Mouse (Mus musculus): Measurements from ENCODE around the gene Mipol1. TPM values are rescaled to one million over a fixed set of nuclear protein-coding genes. Genes with fewer than 3 reads are reported as not detected.
"Not testable (repeated sequence)": the region's sequence is repeated elsewhere in the genome, so short reads cannot be mapped to it uniquely, and the experiment has no call there.

Mipol1 gene
- polyA plus RNA-seq, 1 experiment = 7.2 TPM

GRCm38 (mm10) chr12:57402360-57402759 is 172.1 kb downstream of the Mipol1 start:
- 85% methylated on average over 6 of the region's 6 CpGs for WGBS
- TF ChIP-seq CTCF (IDR thresholded peaks at IDR 0.05; ENCODE audit: borderline replicate concordance, insufficient read depth, low read depth, low read length) = no peak
- TF ChIP-seq POLR2A (IDR thresholded peaks at IDR 0.05; ENCODE audit: borderline replicate concordance, insufficient read depth, low read length) = no peak

DNA sequence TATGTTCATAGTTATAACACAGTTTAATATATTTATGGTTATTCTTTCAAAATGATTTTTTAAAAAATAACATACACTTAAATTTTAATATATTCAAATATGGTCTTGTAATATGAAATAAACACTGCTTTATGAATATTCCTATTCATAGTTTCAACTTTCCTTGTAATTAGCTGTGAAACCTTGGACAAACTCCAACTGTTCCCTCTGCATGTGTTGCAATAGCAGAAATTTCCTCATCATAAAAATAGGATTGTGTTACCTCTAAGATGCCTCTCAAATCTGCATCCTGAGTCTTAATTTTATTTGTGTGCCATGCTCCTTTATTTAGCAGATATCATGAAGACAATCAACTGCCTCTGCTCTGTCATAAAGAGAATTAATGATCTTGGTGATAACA is 179.7 kb downstream of the Mipol1 start:
- H3K27me3 ChIP-seq (ENCODE audit: control insufficient read depth, insufficient read depth, low read length) = no peaks in the 10 kb centered on the region
- no peak for DNase-seq
- no peak for TF ChIP-seq CTCF (IDR thresholded peaks at IDR 0.05; ENCODE audit: borderline replicate concordance, insufficient read depth, low read depth, low read length)
- TF ChIP-seq POLR2A (IDR thresholded peaks at IDR 0.05; ENCODE audit: borderline replicate concordance, insufficient read depth, low read length) = no peak
- no peaks in the 10 kb centered on the region for H3K4me1 ChIP-seq (ENCODE audit: control insufficient read depth, insufficient read depth, low read length)
- H3K4me3 ChIP-seq (replicated peaks; ENCODE audit: insufficient read depth, low read depth, low read length) = no peak overlapping the region
- no peak overlapping the region for H3K27ac ChIP-seq (ENCODE audit: insufficient read depth, low read length)

More at GRCm38 (mm10) chr12:57402360-57402759, 172.1 kb downstream of the Mipol1 start:
- H3K4me3 ChIP-seq (replicated peaks; ENCODE audit: insufficient read depth, low read depth, low read length) = no peak overlapping the region
- DNase-seq = no peak
- no peak overlapping the region for H3K27ac ChIP-seq (ENCODE audit: insufficient read depth, low read length)
- no peaks in the 10 kb centered on the region for H3K27me3 ChIP-seq (ENCODE audit: control insufficient read depth, insufficient read depth, low read length)
- no peaks in the 10 kb centered on the region for H3K4me1 ChIP-seq (ENCODE audit: control insufficient read depth, insufficient read depth, low read length)

DNA sequence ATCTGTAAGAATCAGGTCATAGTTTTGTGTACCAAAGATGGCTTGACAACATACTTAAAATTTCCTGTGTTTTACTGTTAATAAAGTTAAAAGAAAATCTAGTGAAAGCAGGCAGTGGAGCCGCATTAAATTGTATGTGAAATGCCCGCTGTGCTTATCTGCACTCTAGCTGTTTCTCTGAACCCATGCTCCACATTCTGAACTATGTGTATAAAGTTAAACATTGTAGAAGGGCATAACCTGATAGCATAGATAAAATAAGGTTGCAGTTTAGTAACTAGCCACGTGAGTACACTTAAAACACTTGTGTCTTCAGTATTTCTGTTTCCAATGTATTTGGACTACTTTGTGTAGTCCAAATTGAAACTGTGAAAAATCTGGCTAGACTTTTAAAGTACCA is 183.6 kb downstream of the Mipol1 start:
- Histone ChIP-seq H3K27me3 (ENCODE audit: control insufficient read depth, insufficient read depth, low read length) (no peaks in the 10 kb centered on the region), H3K27ac (ENCODE audit: insufficient read depth, low read length) (no peak overlapping the region), H3K4me3 (replicated peaks; ENCODE audit: insufficient read depth, low read depth, low read length) (no peak overlapping the region), H3K4me1 (ENCODE audit: control insufficient read depth, insufficient read depth, low read length) (no peaks in the 10 kb centered on the region)
- TF ChIP-seq POLR2A (IDR thresholded peaks at IDR 0.05; ENCODE audit: borderline replicate concordance, insufficient read depth, low read length) = no peak
- TF ChIP-seq CTCF (IDR thresholded peaks at IDR 0.05; ENCODE audit: borderline replicate concordance, insufficient read depth, low read depth, low read length) = no peak
- 88% methylated on average over 3 of the region's 3 CpGs for WGBS
- no peak for DNase-seq

DNA sequence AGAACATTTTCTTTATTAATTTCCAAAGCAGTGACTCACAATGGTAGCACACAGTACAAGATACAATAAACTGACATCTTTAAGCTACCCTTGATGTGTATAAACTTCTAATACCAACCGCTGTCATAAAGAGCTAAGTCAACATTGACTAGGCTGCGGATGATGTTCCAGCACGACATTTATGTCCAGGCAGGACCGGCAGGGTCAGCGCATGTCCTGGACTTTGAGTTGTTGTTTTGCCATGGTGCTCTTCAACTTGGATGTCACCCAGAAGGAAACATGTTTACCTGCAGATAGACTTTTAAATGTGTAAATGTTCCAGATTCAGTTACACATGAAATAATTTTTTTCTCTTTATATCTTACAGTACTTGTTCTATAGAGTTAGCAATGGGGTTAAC is 194.7 kb downstream of the Mipol1 start:
- no peak overlapping the region for H3K27ac ChIP-seq (ENCODE audit: insufficient read depth, low read length)
- 96% methylated on average over 5 of the region's 5 CpGs for WGBS
- no peak overlapping the region for H3K4me3 ChIP-seq (replicated peaks; ENCODE audit: insufficient read depth, low read depth, low read length)
- H3K4me1 ChIP-seq (ENCODE audit: control insufficient read depth, insufficient read depth, low read length) = no peaks in the 10 kb centered on the region
- H3K27me3 ChIP-seq (ENCODE audit: control insufficient read depth, insufficient read depth, low read length) = no peaks in the 10 kb centered on the region
- TF ChIP-seq POLR2A (IDR thresholded peaks at IDR 0.05; ENCODE audit: borderline replicate concordance, insufficient read depth, low read length) (no peak), CTCF (IDR thresholded peaks at IDR 0.05; ENCODE audit: borderline replicate concordance, insufficient read depth, low read depth, low read length) (no peak)
- DNase-seq = no peak

GRCm38 (mm10) chr12:57428243-57428642 is 198.0 kb downstream of the Mipol1 start:
- DNase-seq = no peak
- no peaks in the 10 kb centered on the region for H3K4me1 ChIP-seq (ENCODE audit: control insufficient read depth, insufficient read depth, low read length)
- WGBS = 94% methylated on average over 3 of the region's 3 CpGs
- H3K4me3 ChIP-seq (replicated peaks; ENCODE audit: insufficient read depth, low read depth, low read length) = no peak overlapping the region
- H3K27ac ChIP-seq (ENCODE audit: insufficient read depth, low read length) = no peak overlapping the region
- no peaks in the 10 kb centered on the region for H3K27me3 ChIP-seq (ENCODE audit: control insufficient read depth, insufficient read depth, low read length)
- TF ChIP-seq POLR2A (IDR thresholded peaks at IDR 0.05; ENCODE audit: borderline replicate concordance, insufficient read depth, low read length) (no peak), CTCF (IDR thresholded peaks at IDR 0.05; ENCODE audit: borderline replicate concordance, insufficient read depth, low read depth, low read length) (no peak)

DNA sequence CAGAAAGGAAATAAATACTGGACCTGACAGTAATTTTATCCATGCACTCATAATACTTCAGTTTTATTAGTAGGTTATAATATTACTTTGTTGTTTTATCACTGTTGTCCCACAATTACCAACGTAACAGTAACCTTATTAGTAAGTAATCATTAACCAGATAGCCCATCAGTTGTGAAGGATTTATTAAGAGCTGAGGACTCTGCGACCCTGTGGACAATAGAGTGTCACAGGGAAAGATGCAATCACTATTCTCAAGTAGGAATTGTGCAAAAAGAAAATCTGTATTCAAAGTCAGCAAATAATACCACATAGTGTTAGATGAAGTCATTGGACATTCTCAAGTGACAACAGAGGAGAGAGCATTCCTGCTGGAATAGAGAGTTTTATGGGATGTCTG is 198.5 kb downstream of the Mipol1 start:
- no peak overlapping the region for H3K4me3 ChIP-seq (replicated peaks; ENCODE audit: insufficient read depth, low read depth, low read length)
- H3K4me1 ChIP-seq (ENCODE audit: control insufficient read depth, insufficient read depth, low read length) = no peaks in the 10 kb centered on the region
- DNase-seq = no peak
- H3K27ac ChIP-seq (ENCODE audit: insufficient read depth, low read length) = no peak overlapping the region
- 78% methylated on average over 2 of the region's 2 CpGs for WGBS
- TF ChIP-seq POLR2A (IDR thresholded peaks at IDR 0.05; ENCODE audit: borderline replicate concordance, insufficient read depth, low read length) (no peak), CTCF (IDR thresholded peaks at IDR 0.05; ENCODE audit: borderline replicate concordance, insufficient read depth, low read depth, low read length) (no peak)
- no peaks in the 10 kb centered on the region for H3K27me3 ChIP-seq (ENCODE audit: control insufficient read depth, insufficient read depth, low read length)

DNA sequence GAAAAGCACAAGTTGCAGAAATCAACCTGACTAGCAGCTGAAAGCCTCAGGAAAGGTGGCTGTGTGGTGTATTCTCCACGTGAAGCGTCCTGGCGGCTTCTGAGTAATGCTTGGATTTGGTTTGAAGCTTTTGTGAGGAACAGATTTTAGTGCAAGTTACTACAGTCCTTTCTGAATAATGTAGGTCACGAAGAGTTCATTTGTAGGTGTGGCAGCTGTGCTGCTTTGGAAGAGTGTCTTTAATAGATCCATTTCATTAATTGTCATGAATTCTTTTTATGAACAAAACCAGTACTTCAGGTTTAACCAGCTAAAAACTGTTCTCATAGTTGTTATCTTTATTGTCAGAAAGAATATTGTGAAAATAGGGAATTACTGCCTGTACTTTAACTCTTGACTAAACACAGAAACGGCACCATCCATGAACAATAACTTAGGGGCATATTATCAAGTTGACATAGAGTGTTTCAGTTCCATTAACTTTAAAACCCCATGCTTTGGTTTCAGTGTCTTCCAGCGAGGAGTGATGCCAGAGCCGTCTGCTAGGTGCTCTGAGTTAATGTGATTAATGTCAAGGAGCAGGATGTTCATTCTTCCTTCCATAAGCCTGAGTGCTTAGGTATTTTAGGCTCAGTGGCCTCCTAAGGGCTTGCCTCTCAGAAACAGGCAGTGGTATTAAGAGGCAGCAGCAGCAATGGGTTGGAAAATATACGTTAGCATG is 206.9 kb downstream of the Mipol1 start:
- not testable (repeated sequence) for DNase-seq
- 83% methylated on average over 8 of the region's 8 CpGs for WGBS

GRCm38 (mm10) chr12:57444281-57444903 is 214.2 kb downstream of the Mipol1 start:
- no peak for TF ChIP-seq POLR2A (IDR thresholded peaks at IDR 0.05; ENCODE audit: borderline replicate concordance, insufficient read depth, low read length)
- no peak for TF ChIP-seq CTCF (IDR thresholded peaks at IDR 0.05; ENCODE audit: borderline replicate concordance, insufficient read depth, low read depth, low read length)
- no peak for DNase-seq
- Histone ChIP-seq H3K4me1 (ENCODE audit: control insufficient read depth, insufficient read depth, low read length) (no peaks in the 10 kb centered on the region), H3K27me3 (ENCODE audit: control insufficient read depth, insufficient read depth, low read length) (no peaks in the 10 kb centered on the region), H3K27ac (ENCODE audit: insufficient read depth, low read length) (no peak overlapping the region), H3K4me3 (replicated peaks; ENCODE audit: insufficient read depth, low read depth, low read length) (no peak overlapping the region)
- 80% methylated on average over 10 of the region's 10 CpGs for WGBS

More for the DNA sequence above, 206.9 kb downstream of the Mipol1 start:
- H3K27ac ChIP-seq (ENCODE audit: insufficient read depth, low read length); H3K4me1 ChIP-seq (ENCODE audit: control insufficient read depth, insufficient read depth, low read length); H3K27me3 ChIP-seq (ENCODE audit: control insufficient read depth, insufficient read depth, low read length); H3K4me3 ChIP-seq (replicated peaks; ENCODE audit: insufficient read depth, low read depth, low read length): not testable (repeated sequence)
